Mouse (Mus musculus) embryo, embryonic 11 days (tissue): ENCODE measurements around the gene Tex33.

ENCODE experiments used
- DNase-seq: peaks from one replicate; pipeline ENCODE4 v3.0.0-alpha.2; 2015

Tex33 gene

DNA sequence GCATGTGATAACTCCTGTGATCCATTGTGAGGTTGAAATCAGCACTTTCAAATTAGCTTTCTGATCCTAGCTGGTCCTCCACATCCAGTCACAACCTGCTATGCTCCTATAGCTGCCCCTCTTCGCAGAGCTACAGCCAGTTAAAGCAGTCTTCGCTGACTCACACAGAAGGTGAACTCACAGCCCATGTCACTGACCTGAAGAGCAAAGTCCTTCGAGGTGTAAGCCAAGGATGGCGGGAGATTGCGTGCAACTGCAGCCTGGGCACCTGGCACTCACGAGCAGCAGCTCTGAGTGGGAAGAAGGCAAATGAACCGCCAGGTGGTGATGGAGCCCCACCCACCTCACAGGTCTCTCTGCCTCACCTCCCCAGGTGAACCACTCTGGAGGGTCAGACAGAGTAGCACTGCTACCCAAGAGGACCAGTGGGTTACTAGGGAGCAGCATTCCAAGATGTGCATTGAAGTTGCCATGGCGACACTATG lies at the start of gene Tex33:
Tex33 (minus strand) TSS at position 435 of the 485 bp plus-strand sequence.
- DNase-seq: no peak

DNA sequence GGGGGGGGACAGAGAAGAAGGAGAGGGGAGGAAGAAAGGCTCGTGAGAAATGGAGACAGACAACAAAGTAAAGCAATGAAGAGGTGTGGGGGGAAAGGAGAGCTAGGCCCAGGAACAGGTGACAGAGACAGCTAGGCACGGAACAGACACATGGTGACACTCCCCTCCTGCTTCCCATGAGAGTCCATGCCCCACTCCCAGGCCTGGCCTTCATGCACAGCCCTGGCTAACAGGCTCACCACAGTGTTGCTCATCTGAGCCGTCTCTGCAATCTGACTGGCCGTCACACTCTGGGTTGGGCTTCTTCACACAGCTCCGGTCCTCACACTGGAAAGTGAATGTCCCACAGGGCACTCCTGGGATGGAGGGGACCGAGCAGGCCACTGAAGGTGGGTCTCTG lies 48.1 kb upstream of the Tex33 start:
- DNase-seq: no peak

GRCm38 (mm10) chr15:78442231-78442630 lies 46.5 kb upstream of the Tex33 start:
- no peak for DNase-seq

GRCm38 (mm10) chr15:78438973-78439372 lies 43.3 kb upstream of the Tex33 start:
- DNase-seq: no peak

DNA sequence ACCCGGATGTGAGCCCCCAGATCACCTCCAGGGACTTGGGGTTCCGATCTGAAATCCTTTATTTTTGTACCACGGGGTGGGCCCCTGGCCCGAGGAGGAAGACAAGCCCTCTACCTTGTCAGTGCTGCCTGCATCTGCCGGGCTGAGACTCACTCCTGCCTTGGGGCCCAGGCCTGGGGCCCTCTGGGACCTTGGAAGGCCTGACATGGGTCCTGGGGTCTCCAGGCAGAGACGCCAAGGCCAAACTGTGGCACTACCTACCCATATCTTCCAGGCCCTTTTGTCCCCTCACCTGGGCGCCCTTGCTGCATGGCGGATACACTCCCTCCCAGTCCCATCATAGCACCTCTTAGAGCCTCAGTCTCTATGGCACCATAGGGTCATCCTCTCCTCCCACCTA lies 42.8 kb upstream of the Tex33 start:
- no peak for DNase-seq

GRCm38 (mm10) chr15:78438018-78438394 lies 42.3 kb upstream of the Tex33 start:
- DNase-seq: no peak

GRCm38 (mm10) chr15:78437237-78438017 lies 41.7 kb upstream of the Tex33 start:
- peak; percentile 56 for DNase-seq

DNA sequence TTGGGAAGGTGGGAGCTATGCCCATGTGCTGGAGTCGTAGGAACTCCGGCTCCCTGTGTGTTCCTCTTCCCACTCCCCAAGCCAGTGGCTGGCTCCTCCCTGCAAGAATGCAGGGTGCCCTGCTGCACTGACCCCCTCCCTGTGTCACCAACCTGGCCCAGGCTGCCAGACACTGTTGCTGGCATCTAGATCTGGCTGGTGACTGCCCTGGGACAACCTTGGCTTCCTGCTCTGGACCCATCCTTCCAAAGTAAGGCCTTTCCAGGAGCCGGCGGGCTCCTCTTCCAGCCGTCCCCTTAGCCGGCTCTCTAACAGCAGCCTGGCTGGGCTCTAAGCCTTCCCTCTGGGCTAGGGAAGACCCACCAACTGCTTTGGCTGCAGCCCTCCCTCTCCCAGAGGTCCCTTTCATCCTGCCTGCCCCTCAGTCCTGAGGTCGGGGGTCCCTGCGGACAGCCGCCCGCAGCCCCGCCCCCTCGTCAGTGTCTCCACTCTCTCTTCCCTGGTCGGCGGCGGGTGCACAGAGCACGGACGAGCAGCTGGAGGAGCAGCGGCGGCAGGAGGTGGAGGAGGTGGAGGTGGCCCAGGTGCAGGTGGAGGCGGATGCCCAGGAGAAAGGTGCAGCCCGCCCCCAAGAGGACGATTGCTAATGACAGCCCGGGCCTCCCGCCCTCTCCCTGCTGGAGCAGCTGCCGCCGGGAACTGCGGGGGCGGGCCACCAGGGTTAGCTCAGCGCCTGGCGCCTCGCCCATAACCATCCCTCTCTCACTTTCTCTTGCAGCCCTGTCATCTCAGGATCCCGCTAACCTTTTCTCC lies 40.9 kb upstream of the Tex33 start:
- DNase-seq: peak; percentile 79

DNA sequence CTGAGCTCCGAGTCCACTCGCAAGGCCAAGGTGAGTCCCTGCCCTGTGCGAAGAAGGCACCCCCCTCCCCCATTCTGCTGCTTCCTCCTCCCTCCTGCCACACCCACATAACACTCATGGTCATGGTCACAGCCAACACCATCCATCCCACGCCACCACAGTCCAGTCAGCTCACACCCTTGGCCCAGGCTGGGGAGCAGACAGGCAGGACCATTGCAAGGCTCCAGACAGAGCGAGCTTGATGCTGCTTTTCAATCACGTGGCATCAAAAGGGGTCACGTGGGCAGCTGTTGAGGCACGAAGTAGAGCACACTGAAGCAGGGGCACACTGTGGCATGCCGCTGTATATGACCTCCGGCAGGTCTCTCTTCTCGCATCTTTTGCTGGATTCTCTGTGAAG lies 40.0 kb upstream of the Tex33 start:
- no peak for DNase-seq

GRCm38 (mm10) chr15:78434896-78435520 lies 39.3 kb upstream of the Tex33 start:
- DNase-seq: peak; percentile 77

GRCm38 (mm10) chr15:78431541-78432121 lies 35.9 kb upstream of the Tex33 start:
- no peak for DNase-seq

DNA sequence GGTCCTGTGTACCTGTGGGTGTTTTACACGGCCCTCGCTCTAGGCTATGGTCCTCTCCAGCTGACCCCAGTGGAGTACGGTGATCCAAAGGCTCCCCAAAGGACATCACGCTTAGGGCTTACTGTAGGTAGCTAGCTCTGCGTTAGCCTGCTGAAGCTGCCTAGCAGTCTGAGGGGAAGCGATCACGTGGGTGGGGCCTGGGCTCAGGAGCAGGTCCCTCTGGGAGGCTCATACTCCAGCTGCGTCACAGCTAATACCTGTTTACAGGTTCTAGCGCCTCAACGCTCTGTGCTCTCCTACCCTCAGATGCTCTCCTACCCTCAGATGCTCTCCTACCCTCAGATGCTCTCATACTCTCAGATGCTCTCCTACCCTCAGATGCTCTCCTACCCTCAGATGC lies 35.2 kb upstream of the Tex33 start:
- no peak for DNase-seq

GRCm38 (mm10) chr15:78429871-78430622 lies 34.3 kb upstream of the Tex33 start:
- no peak for DNase-seq

GRCm38 (mm10) chr15:78429139-78429459 lies 33.4 kb upstream of the Tex33 start:
- no peak for DNase-seq

- peak; percentile 92 for DNase-seq
Measured at GRCm38 (mm10) chr15:78428391-78429138, 32.9 kb upstream of the Tex33 start, which contains the start of gene Kctd17. Gene Kctd17 (plus strand): TSS chr15:78428564.

DNA sequence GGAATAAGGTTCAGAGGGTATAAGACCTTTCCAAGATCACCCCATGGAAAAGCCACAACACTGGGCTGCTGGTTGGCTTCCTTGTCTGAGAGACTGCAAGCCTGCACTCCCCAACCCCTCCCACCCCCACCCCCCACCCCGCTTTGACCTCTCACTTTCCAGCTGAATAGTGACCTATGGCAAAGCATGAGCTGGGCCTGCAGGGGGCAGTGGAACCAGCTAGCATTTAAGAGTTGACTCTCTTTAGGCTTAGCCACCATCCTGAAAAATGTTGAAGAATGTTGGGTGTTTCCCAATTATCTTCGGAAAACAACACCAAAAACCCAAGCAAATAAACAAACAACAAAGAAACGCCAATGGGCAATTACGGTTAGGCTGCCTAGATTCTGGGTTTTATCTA lies 29.5 kb upstream of the Tex33 start:
- DNase-seq: no peak

GRCm38 (mm10) chr15:78424507-78424906 lies 28.8 kb upstream of the Tex33 start:
- DNase-seq: no peak

DNA sequence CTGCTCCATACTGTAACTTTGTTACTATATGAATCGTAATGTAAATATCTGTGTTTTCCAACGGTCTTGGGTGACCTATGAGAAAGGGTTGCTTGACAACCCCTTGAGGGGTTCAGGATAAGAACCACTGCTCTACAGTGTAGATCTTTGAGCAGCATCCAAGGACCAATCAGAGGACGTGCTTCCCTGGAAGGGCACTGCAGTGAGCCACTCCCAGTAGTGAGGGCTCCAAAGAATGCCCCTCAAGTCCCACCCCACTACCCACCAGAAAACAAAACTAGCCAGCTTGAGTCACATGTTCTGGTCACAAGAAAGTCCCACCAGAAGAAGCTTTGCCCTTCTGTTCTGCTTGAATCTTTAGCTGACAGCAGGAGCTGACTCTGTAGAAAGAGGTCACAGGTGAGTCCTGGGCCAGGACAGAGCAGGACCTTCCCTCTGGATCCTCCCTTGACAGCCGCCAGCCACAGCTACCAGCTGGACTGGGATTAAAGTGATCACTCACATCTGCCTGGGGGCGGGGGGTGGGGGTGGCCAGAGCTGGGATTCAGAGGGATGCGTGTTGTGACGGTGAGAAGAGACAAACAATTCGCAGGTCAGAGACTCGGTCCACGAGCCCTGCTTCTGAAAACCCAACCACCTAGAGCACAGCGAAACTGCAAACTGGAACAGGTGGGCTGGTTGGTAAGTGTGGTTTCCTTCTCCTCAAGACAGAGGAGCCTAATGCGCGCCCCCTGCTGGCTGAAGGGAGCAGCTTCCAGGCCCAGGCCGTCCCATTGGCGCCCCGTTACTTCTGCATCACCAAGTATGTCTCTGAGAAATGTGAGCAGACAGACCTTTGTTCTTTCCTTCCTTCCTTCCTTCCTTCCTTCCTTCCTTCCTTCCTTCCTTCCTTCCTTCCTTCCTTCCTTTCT lies 26.6 kb upstream of the Tex33 start:
- DNase-seq: peak; percentile 89

DNA sequence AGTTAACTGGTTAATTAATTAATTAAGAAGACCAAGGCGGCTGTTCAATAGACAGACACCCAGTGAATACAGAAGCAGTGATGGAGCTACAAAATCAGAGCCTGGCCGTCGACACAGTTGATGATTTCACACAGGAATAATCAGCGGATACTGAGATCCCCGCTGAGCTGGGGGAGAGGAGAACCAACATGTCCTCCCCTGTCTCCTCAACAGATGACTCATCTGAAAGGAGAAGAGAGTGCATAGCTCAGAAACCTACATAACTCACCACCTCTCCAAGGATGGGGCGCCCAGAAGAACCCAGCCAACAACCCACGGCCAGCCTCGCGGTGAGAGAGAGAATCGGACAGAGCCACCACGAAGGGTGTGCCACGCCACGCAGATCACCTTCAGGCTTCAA lies 24.7 kb upstream of the Tex33 start:
- no peak for DNase-seq

DNA sequence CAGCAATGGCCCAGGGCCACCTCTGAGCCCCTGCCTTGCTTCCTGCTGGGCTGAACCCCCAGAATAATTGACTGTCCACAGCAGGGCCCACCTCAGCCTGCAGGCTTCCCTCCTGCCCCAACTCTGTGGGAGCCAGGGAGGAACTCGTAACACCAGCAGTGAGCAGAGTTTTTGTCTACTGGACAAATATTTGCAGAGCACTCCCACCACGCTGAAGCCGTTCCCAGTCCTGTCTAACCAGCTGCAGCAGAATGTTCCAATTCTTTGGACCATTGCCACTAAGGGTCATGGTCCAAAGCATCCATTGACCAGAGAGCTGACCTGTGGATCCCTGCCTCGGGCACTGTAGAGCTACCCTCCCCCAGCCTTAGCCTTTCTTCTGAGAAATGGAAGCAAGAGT lies 21.2 kb upstream of the Tex33 start:
- no peak for DNase-seq

DNA sequence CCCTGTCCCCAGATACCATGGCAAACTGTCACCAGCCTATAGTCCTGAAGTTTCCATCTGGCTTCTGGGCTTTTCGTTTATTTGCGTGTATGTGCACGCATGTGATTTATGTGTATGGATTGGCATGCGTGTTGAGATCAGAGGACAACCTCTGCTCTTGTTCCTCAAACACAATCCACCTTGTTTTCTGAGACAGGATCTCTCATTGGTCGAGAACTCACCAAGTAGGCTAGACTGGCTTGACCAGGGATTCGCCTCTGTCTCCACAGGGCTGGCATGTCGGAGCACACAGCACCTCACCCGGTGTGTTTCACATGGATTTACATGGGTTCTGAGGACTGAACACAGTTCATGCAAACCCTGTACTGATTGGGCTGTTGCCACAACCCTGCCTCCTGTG lies 18.4 kb upstream of the Tex33 start:
- DNase-seq: no peak
